In genomic region chr11:54006901-54007300, GRCm38 (mm10) we compare ENCODE assay signal across 8 mouse cellular contexts. TPM values are rescaled to one million over a fixed set of nuclear protein-coding genes. Genes with fewer than 3 reads are reported as not detected.
DNase-seq lines count a peak whose midpoint lies in the region; ATAC-seq lines count a peak whose summit lies in the region.
"Had no signal": no experiment of that assay in that cellular context is flagged by ENCODE, and none has a peak within 500 bp of the region (broad histone marks: within the 10 kb centered on the region; RNA-seq: fewer than 3 reads in every experiment).

No protein-coding gene starts in this region.

- ATAC-seq in megakaryocyte, adult 5-6 weeks (ENCODE audit: poor library complexity, severe bottlenecking) = no peak
- ATAC-seq: forebrain, embryonic 15.5 days had no signal

- DNase-seq in ovary, postnatal 14 days (ENCODE audit: low spot score) = peak; percentile 58
- no peak for DNase-seq in ovary, postnatal 10 days (ENCODE audit: low spot score)
- peak; percentile 77 to 80 for DNase-seq in cerebellum, postnatal 36 days
- DNase-seq in kidney, adult 8-10 months = peak; percentile 90 to 92
- peak; percentile 48 for DNase-seq in skeletal muscle tissue, adult 2 months (ENCODE audit: low read depth, low spot score)
- DNase-seq in frontal cortex, adult 2 months (ENCODE audit: extremely low spot score in 1 of 2, low spot score in 1 of 2) = no peak

RNA-seq across cellular contexts. Expression of gene Slc22a4, which starts 21.0 kb away (rescaled TPM):
- 6.8 and 11.0 TPM in 2 replicates for total RNA-seq in megakaryocyte, adult 5-6 weeks (2015)
- total RNA-seq in megakaryocyte, adult 5-6 weeks (2017) = 8.0 and 8.5 TPM in 2 replicates
- polyA plus RNA-seq in frontal cortex, adult 2 months (2012; rRNA removed) = 6.6 and 8.9 TPM in 2 replicates

RNA-seq across cellular contexts. Expression of gene Slc22a21, which starts 26.8 kb away (rescaled TPM):
- total RNA-seq in megakaryocyte, adult 5-6 weeks (2015) = 1.3 and 1.5 TPM in 2 replicates
- total RNA-seq in megakaryocyte, adult 5-6 weeks (2017) = 0.44 and 0.77 TPM in 2 replicates
- polyA plus RNA-seq in frontal cortex, adult 2 months (2012; rRNA removed) = 2.6 TPM in 2 replicates

Comparison
In these comparisons a context has a peak if more than half of its experiments do, and no peak if none do; other contexts are left out.
1. DNase-seq: peak in ovary, postnatal 14 days (single experiment), cerebellum, postnatal 36 days (2 of 2), kidney, adult 8-10 months (2 of 2) and skeletal muscle tissue, adult 2 months (single experiment); none in ovary, postnatal 10 days (single experiment) and frontal cortex, adult 2 months (0 of 2).